Mouse (Mus musculus) adrenal gland, postnatal 0 days (tissue): ENCODE measurements around the gene Grem1. TPM values are rescaled to one million over a fixed set of nuclear protein-coding genes. Genes with fewer than 3 reads are reported as not detected.

Source experiments
- polyA plus RNA-seq: library from polyadenylated mRNA; unstranded; fragments of >200 nt; fragmentation: Nextera tagmentation; extraction: Ambion mirVana; gene quantifications from 2 replicates; pipeline ENCODE4 v1.2.1, GENCODE M21; 2015

The Grem1 gene
- polyA plus RNA-seq = 0.24 and 0.35 TPM in 2 replicates

DNA sequence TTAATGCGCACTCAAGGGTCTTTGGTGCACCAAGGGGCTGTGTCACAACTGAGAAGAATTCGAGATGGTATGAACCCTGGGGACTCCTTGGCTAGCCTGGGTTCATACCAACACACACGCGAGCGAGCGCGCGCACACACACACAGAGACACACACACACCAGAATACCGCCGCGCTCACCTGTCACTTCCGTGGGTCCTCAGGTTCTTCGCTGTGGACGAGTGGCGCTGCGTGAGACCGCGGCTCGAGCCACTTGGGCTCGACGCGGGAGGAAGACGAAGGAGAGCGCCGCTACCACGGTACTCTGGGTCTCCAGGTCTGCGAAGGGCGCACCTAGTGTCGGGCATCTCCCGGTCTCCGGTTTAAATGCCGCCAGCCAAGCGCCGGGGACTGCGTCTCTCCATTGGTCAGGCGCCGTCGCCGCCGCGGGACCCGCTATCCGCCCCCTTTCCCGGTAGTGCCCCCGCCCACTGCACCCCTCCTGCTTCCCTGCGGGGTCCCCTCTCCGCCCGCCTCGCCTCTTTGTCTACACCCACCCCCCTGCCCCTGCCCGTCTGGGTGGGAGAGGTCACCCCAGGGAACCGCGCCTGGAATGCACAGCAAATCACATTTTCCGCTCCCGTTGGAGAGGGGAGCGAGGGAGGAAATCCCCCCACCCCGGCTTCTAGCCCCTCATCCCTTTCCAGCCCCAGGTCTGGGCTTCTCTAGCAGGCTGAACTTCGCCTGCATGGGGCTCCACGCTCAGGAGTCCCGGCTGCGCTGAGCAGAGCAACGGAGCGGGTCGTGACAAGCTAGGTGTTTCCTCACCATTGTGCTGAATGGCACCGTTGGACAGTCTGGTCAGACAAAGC, at the start of gene Grem1:
TSS of gene Grem1 (minus strand) at position 336 of the 851 bp plus-strand sequence.

Other genes with a start within 250 kb of the Grem1 start
- gene Scg5, start 70.5 kb upstream of the Grem1 start, polyA plus RNA-seq = 91.8 and 117 TPM in 2 replicates
- gene Arhgap11a, start 90.0 kb upstream of the Grem1 start, polyA plus RNA-seq = 5.7 and 6.8 TPM in 2 replicates